Mouse (Mus musculus) hindbrain, embryonic 13.5 days (tissue): ENCODE data around the gene Mex3a. TPM values are rescaled to one million over a fixed set of nuclear protein-coding genes. Genes with fewer than 3 reads are reported as not detected.

Experiments
- ATAC-seq: fragments of 200-750 bp; cut with Nextera tagmentation; 2 replicates; pipeline ENCODE4 v1.8.0; 2017; ENCODE audit warnings: moderate TSS enrichment; ENCODE audit not compliant: low FRiP score
- H3K27ac ChIP-seq: fragments of 300-500 bp; sonication (generic); 2 replicates; pipeline ENCODE4 v1.5.1; 2015; ENCODE audit warnings: inconsistent platforms, mild to moderate bottlenecking, moderate library complexity
- H3K27me3 ChIP-seq: fragments of 300-500 bp; sonication (generic); 2 replicates; pipeline ENCODE4 v1.6.1; 2015; ENCODE audit warnings: mild to moderate bottlenecking, inconsistent platforms
- H3K36me3 ChIP-seq: fragments of 300-500 bp; sonication (generic); 2 replicates; pipeline ENCODE4 v1.6.1; 2015; ENCODE audit warnings: mild to moderate bottlenecking, inconsistent platforms
- H3K4me1 ChIP-seq: fragments of 300-500 bp; sonication (generic); replicated peaks from 2 replicates; pipeline ENCODE4 v1.6.1; 2015; ENCODE audit warnings: inconsistent platforms
- H3K4me2 ChIP-seq: fragments of 300-500 bp; sonication (generic); 2 replicates; pipeline ENCODE4 v1.6.1; 2015; ENCODE audit warnings: inconsistent platforms, mild to moderate bottlenecking, moderate library complexity
- H3K4me3 ChIP-seq: fragments of 300-500 bp; sonication (generic); 2 replicates; pipeline ENCODE4 v1.5.1; 2015; ENCODE audit warnings: mild to moderate bottlenecking, inconsistent platforms
- H3K9ac ChIP-seq: fragments of 300-500 bp; sonication (generic); 2 replicates; pipeline ENCODE4 v1.6.1; 2015; ENCODE audit warnings: mild to moderate bottlenecking, inconsistent platforms
- H3K9me3 ChIP-seq: fragments of 300-500 bp; sonication (generic); 2 replicates; pipeline ENCODE4 v1.6.1; 2016; ENCODE audit warnings: inconsistent platforms
- WGBS: fragments of 180-500 bp; shearing (Covaris S2); methylation state at CpG from one replicate; pipeline ENCODE4 v1.1.7; 2015; 5-methylcytosine and 5-hydroxymethylcytosine counted together
- polyA plus RNA-seq: library from polyadenylated mRNA; unstranded; fragments of >200 nt; fragmentation: Nextera tagmentation; extraction: Ambion mirVana; gene quantifications from 2 replicates; pipeline ENCODE4 v1.2.1, GENCODE M21; 2015

Gene Mex3a
- polyA plus RNA-seq, 1 experiment from 2014 or later = 40.0 TPM

GRCm38 (mm10) chr3:88500087-88500486 is 32.1 kb upstream of the Mex3a start:
- Histone ChIP-seq H3K27ac (no peak overlapping the region), H3K27me3 (peaks cover 33% of the 10 kb centered on the region), H3K9ac (no peak overlapping the region), H3K9me3 (no peaks in the 10 kb centered on the region), H3K4me2 (no peak overlapping the region), H3K4me1 (peaks cover 38% of the 10 kb centered on the region), H3K4me3 (no peak overlapping the region), H3K36me3 (no peaks in the 10 kb centered on the region)
- WGBS = 86% methylated on average over 7 of the region's 7 CpGs
- ATAC-seq = no peak

- 46% methylated on average over 4 of the region's 4 CpGs for WGBS
- Histone ChIP-seq H3K4me1 (peaks cover 32% of the 10 kb centered on the region), H3K27ac (no peak overlapping the region), H3K9ac (no peak overlapping the region), H3K4me3 (no peak overlapping the region), H3K36me3 (no peaks in the 10 kb centered on the region), H3K27me3 (peaks cover 33% of the 10 kb centered on the region), H3K4me2 (peak overlapping the region; percentile 96; the same call in 1 of the 2 replicates), H3K9me3 (no peaks in the 10 kb centered on the region)
- ATAC-seq = no peak
These were observed 31.4 kb upstream of the Mex3a start for GRCm38 (mm10) chr3:88500655-88501365.

- ATAC-seq = no peak
- Histone ChIP-seq H3K9ac (peak overlapping the region; percentile 92; the same call in 1 of the 2 replicates), H3K9me3 (no peaks in the 10 kb centered on the region), H3K4me1 (peaks cover 32% of the 10 kb centered on the region), H3K36me3 (no peaks in the 10 kb centered on the region), H3K27ac (no peak overlapping the region), H3K4me3 (peak overlapping the region; percentile 85), H3K27me3 (peaks cover 33% of the 10 kb centered on the region), H3K4me2 (peak overlapping the region; percentile 96)
- WGBS = 62% methylated on average over 6 of the region's 6 CpGs
These were observed 30.7 kb upstream of the Mex3a start for GRCm38 (mm10) chr3:88501366-88502030.

GRCm38 (mm10) chr3:88502031-88502571 is 30.1 kb upstream of the Mex3a start:
- 11% methylated on average over 11 of the region's 11 CpGs for WGBS
- no peaks in the 10 kb centered on the region for H3K9me3 ChIP-seq
- H3K36me3 ChIP-seq = no peaks in the 10 kb centered on the region
- H3K27me3 ChIP-seq = peaks cover 31% of the 10 kb centered on the region
- no peak overlapping the region for H3K27ac ChIP-seq
- peak overlapping the region; percentile 92 for H3K9ac ChIP-seq
- ATAC-seq = no peak
- H3K4me2 ChIP-seq = peak overlapping the region; percentile 96
- peak overlapping the region; percentile 85 for H3K4me3 ChIP-seq
- peaks cover 32% of the 10 kb centered on the region for H3K4me1 ChIP-seq

- WGBS = under 1% methylated on average over 55 of the region's 55 CpGs
- H3K4me3 ChIP-seq = peak overlapping the region; percentile 85
- H3K27me3 ChIP-seq = peaks cover 31% of the 10 kb centered on the region
- no peaks in the 10 kb centered on the region for H3K9me3 ChIP-seq
- H3K4me1 ChIP-seq = peaks cover 32% of the 10 kb centered on the region
- ATAC-seq = peak; percentile 92
- H3K36me3 ChIP-seq = no peaks in the 10 kb centered on the region
- H3K9ac ChIP-seq = peak overlapping the region; percentile 92
- H3K4me2 ChIP-seq = peak overlapping the region; percentile 96
- peak overlapping the region; percentile 78 for H3K27ac ChIP-seq
These were observed 29.3 kb upstream of the Mex3a start for GRCm38 (mm10) chr3:88502641-88503504.

GRCm38 (mm10) chr3:88503505-88503863 is 28.7 kb upstream of the Mex3a start:
- H3K4me2 ChIP-seq = peak overlapping the region; percentile 96
- H3K4me1 ChIP-seq = peaks cover 32% of the 10 kb centered on the region
- peak overlapping the region; percentile 92; the same call in 1 of the 2 replicates for H3K9ac ChIP-seq
- no peaks in the 10 kb centered on the region for H3K9me3 ChIP-seq
- H3K27me3 ChIP-seq = peaks cover 31% of the 10 kb centered on the region
- H3K36me3 ChIP-seq = no peaks in the 10 kb centered on the region
- peak overlapping the region; percentile 85 for H3K4me3 ChIP-seq
- peak overlapping the region; percentile 78; the same call in 1 of the 2 replicates for H3K27ac ChIP-seq
- ATAC-seq = peak; percentile 38
- 26% methylated on average over 4 of the region's 4 CpGs for WGBS

GRCm38 (mm10) chr3:88503881-88504746 is 28.1 kb upstream of the Mex3a start:
- peaks cover 31% of the 10 kb centered on the region for H3K27me3 ChIP-seq
- H3K36me3 ChIP-seq = no peaks in the 10 kb centered on the region
- ATAC-seq = no peak
- H3K4me1 ChIP-seq = peaks cover 33% of the 10 kb centered on the region
- no peak overlapping the region for H3K4me3 ChIP-seq
- no peaks in the 10 kb centered on the region for H3K9me3 ChIP-seq
- no peak overlapping the region for H3K9ac ChIP-seq
- 51% methylated on average over 8 of the region's 8 CpGs for WGBS
- no peak overlapping the region for H3K4me2 ChIP-seq
- H3K27ac ChIP-seq = no peak overlapping the region

- H3K4me2 ChIP-seq = no peak overlapping the region
- no peak overlapping the region for H3K4me3 ChIP-seq
- H3K36me3 ChIP-seq = no peaks in the 10 kb centered on the region
- WGBS = 73% methylated on average over 6 of the region's 6 CpGs
- ATAC-seq = no peak
- H3K27me3 ChIP-seq = peaks cover 31% of the 10 kb centered on the region
- H3K27ac ChIP-seq = no peak overlapping the region
- H3K9ac ChIP-seq = no peak overlapping the region
- H3K4me1 ChIP-seq = peaks cover 42% of the 10 kb centered on the region
- no peaks in the 10 kb centered on the region for H3K9me3 ChIP-seq
These were observed 27.1 kb upstream of the Mex3a start for GRCm38 (mm10) chr3:88505081-88505480.

GRCm38 (mm10) chr3:88505765-88506164 is 26.4 kb upstream of the Mex3a start:
- H3K27ac ChIP-seq = no peak overlapping the region
- 52% methylated on average over 7 of the region's 7 CpGs for WGBS
- H3K9me3 ChIP-seq = no peaks in the 10 kb centered on the region
- H3K4me3 ChIP-seq = no peak overlapping the region
- peaks cover 28% of the 10 kb centered on the region for H3K27me3 ChIP-seq
- no peak overlapping the region for H3K4me2 ChIP-seq
- no peak overlapping the region for H3K9ac ChIP-seq
- H3K4me1 ChIP-seq = peaks cover 47% of the 10 kb centered on the region
- no peak for ATAC-seq
- H3K36me3 ChIP-seq = no peaks in the 10 kb centered on the region

GRCm38 (mm10) chr3:88509250-88509649 is 22.9 kb upstream of the Mex3a start:
- H3K9me3 ChIP-seq = no peaks in the 10 kb centered on the region
- peak overlapping the region; percentile 67 for H3K9ac ChIP-seq
- WGBS = 72% methylated on average over 3 of the region's 3 CpGs
- H3K4me2 ChIP-seq = peak overlapping the region; percentile 57
- peaks cover 44% of the 10 kb centered on the region for H3K4me1 ChIP-seq
- H3K27ac ChIP-seq = peak overlapping the region; percentile 92
- H3K4me3 ChIP-seq = peak overlapping the region; percentile 36
- H3K27me3 ChIP-seq = peaks cover 8% of the 10 kb centered on the region
- no peaks in the 10 kb centered on the region for H3K36me3 ChIP-seq
- 0 out of 2 replicates have a peak, but pooled peaks have one; percentile 9 for ATAC-seq

GRCm38 (mm10) chr3:88509692-88510420 is 22.3 kb upstream of the Mex3a start, which contains the start of gene Lmna:
Lmna (minus strand) TSS chr3:88509956.
- peak; percentile 96 for ATAC-seq

More at GRCm38 (mm10) chr3:88509692-88510420, 22.3 kb upstream of the Mex3a start, which contains the start of gene Lmna:
- Histone ChIP-seq H3K9me3 (no peaks in the 10 kb centered on the region), H3K4me3 (peak within 1 kb of the TSS; percentile 36), H3K27me3 (peaks cover 6% of the 10 kb centered on the region; the same call in 1 of the 2 replicates), H3K4me2 (peak within 1 kb of the TSS; percentile 57), H3K27ac (peak within 1 kb of the TSS; percentile 92), H3K36me3 (no peaks in the 10 kb centered on the region), H3K4me1 (peaks cover 44% of the 10 kb centered on the region), H3K9ac (peak within 1 kb of the TSS; percentile 67)
- WGBS = under 1% methylated on average over 30 of the region's 31 CpGs
